Mouse (Mus musculus) lung, embryonic 15.5 days (tissue): ENCODE measurements at regions not wholly inside any gene's neighbourhood (a gene's known extent, or its start where the extent isn't known, plus 50 kb on each side); places are given as distances from the start of the nearest gene placed in this dataset.

ENCODE experiments used
- ATAC-seq: fragments of 200-750 bp; cut with Nextera tagmentation; 2 replicates; pipeline ENCODE4 v1.8.0; 2017; ENCODE audit warnings: moderate number of reproducible peaks, borderline replicate concordance; ENCODE audit not compliant: low FRiP score, low TSS enrichment; ENCODE audit errors: extremely low read depth
- H3K27ac ChIP-seq: fragments of 300-500 bp; sonication (generic); 2 replicates; pipeline ENCODE4 v1.5.1; 2015; ENCODE audit warnings: moderate library complexity, mild to moderate bottlenecking, inconsistent platforms
- H3K27me3 ChIP-seq: fragments of 300-500 bp; sonication (generic); 2 replicates; pipeline ENCODE4 v1.6.1; 2015; ENCODE audit warnings: inconsistent platforms
- H3K36me3 ChIP-seq: fragments of 300-500 bp; sonication (generic); 2 replicates; pipeline ENCODE4 v1.6.1; 2015; ENCODE audit warnings: inconsistent platforms
- H3K4me1 ChIP-seq: fragments of 300-500 bp; sonication (generic); 2 replicates; pipeline ENCODE4 v1.6.1; 2015; ENCODE audit warnings: inconsistent platforms
- H3K4me2 ChIP-seq: fragments of 300-500 bp; sonication (generic); 2 replicates; pipeline ENCODE4 v1.6.1; 2015; ENCODE audit warnings: inconsistent platforms, mild to moderate bottlenecking, moderate library complexity
- H3K4me3 ChIP-seq: fragments of 300-500 bp; sonication (generic); 2 replicates; pipeline ENCODE4 v1.5.1; 2015; ENCODE audit warnings: mild to moderate bottlenecking, inconsistent platforms
- H3K9ac ChIP-seq: fragments of 300-500 bp; sonication (generic); 2 replicates; pipeline ENCODE4 v1.6.1; 2015; ENCODE audit warnings: inconsistent platforms
- H3K9me3 ChIP-seq: fragments of 300-500 bp; sonication (generic); 2 replicates; pipeline ENCODE4 v1.6.1; 2016; ENCODE audit warnings: inconsistent platforms
- WGBS: fragments of 180-500 bp; shearing (Covaris S2); methylation state at CpG from one replicate; pipeline ENCODE4 v1.1.7; 2015; 5-methylcytosine and 5-hydroxymethylcytosine counted together

DNA sequence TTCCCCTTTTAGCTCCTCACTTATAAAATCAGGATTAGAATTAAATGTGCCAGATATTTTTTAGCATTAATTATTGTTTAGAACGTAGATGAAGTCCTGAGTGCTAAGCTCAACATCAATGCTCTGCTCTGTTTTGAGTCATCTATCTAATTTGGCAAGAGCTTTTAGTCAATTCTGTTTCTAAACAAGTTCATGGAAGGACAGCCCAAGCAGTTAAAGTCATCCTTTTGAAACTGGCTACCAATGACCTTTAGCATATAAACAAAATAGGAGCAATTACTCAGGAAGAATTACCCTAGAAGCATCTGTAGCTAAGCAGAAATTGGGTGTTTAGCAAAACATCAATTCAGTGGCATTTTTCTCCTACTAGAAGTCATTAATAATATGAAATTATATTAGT lies 52.1 kb upstream of the Otogl start:
- no peaks in the 10 kb centered on the region for H3K36me3 ChIP-seq
- 60% methylated on average over 1 of the region's 1 CpGs for WGBS
- no peak overlapping the region for H3K4me3 ChIP-seq
- no peak overlapping the region for H3K9ac ChIP-seq
- no peak overlapping the region for H3K27ac ChIP-seq
- no peaks in the 10 kb centered on the region for H3K4me1 ChIP-seq
- no peaks in the 10 kb centered on the region for H3K9me3 ChIP-seq
- no peaks in the 10 kb centered on the region for H3K27me3 ChIP-seq
- no peak for ATAC-seq
- H3K4me2 ChIP-seq = no peak overlapping the region

GRCm38 (mm10) chr10:107962130-107962529 lies 50.2 kb upstream of the Otogl start:
- Histone ChIP-seq H3K27ac (no peak overlapping the region), H3K9me3 (no peaks in the 10 kb centered on the region), H3K9ac (no peak overlapping the region), H3K27me3 (no peaks in the 10 kb centered on the region), H3K4me1 (no peaks in the 10 kb centered on the region), H3K4me2 (no peak overlapping the region), H3K36me3 (no peaks in the 10 kb centered on the region), H3K4me3 (no peak overlapping the region)
- ATAC-seq = no peak
- 68% methylated on average over 3 of the region's 3 CpGs for WGBS
